Mouse (Mus musculus) liver, postnatal 0 days (tissue): Measurements from ENCODE around the gene Bag6.

Source experiments
- CTCF ChIP-seq: sonication (generic); IDR thresholded peaks from 2 replicates; pipeline ENCODE4 v1.5.1; 2016; ENCODE audit warnings: antibody characterized with exemption, low read depth
- EP300 ChIP-seq: IDR thresholded peaks from 2 replicates; pipeline ENCODE4 v1.6.1; 2016; ENCODE audit warnings: antibody characterized with exemption, low read depth, mild to moderate bottlenecking

- TF ChIP-seq CTCF = no peak
- no peak for TF ChIP-seq EP300
Measured at GRCm38 (mm10) chr17:35140490-35140996, 5.6 kb downstream of the Bag6 start.
